Mouse (Mus musculus) bone marrow, adult 2 months (tissue): ENCODE measurements at regions not wholly inside any gene's neighbourhood (a gene's known extent, or its start where the extent isn't known, plus 50 kb on each side); places are given as distances from the start of the nearest gene placed in this dataset.

Source experiments
- CTCF ChIP-seq: fragments of 200-500 bp; IDR thresholded peaks from 2 replicates; pipeline ENCODE4 v1.5.1; 2011; ENCODE audit warnings: low read length, control low read depth; ENCODE audit not compliant: control insufficient read depth, insufficient read depth
- POLR2A ChIP-seq: fragments of 200-500 bp; IDR thresholded peaks from 2 replicates; pipeline ENCODE4 v1.6.1; 2011; ENCODE audit warnings: low read depth, mild to moderate bottlenecking, control low read depth, low read length, borderline replicate concordance; ENCODE audit not compliant: control insufficient read depth

DNA sequence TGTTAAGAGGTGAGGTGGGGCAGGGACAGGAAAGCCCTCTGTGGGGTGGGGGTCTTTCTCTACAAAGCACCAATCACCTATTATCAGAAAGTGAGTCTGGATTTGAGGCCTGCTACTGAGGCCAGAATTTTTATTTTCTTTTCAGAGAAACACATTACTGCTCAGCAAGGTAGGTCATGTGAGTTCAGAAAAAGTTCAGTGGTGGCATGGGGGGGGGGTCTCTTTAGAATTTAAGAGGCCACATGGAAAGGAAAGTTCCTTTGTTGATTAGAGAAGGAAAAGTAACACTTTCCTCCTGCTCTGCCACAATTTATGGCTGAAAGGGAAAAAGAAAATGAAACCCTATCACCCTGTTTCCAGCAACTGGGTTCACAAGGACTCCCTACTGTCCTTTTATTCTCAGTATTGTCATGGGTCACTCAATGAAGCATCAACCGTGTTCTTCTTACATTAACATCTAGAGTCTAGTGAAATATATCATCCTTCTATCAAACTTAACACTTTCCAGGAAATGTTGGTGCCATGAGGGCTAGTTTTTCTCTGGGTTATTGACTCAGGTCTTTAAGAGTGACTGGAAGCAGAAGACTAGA is 194.1 kb downstream of the 4930474N05Rik start:
- no peak for TF ChIP-seq CTCF
- TF ChIP-seq POLR2A = no peak
